Mouse (Mus musculus): ENCODE results near the gene Mcat.

Gene Mcat

GRCm38 (mm10) chr15:83563327-83563856, at the start of gene Mcat, which contains the start of gene Tspo:
Gene Mcat, minus strand, starts transcription at chr15:83563787.
Gene Tspo, plus strand, starts transcription at chr15:83563592.
- DNase-seq (ENCODE audit: low spot score) = no peak

GRCm38 (mm10) chr15:83607115-83607802, 43.7 kb upstream of the Mcat start:
- DNase-seq (ENCODE audit: low spot score) = peak; percentile 72

- no peak for DNase-seq (ENCODE audit: low spot score)
Observed at GRCm38 (mm10) chr15:83606700-83607099, 43.1 kb upstream of the Mcat start.

- DNase-seq (ENCODE audit: low spot score) = no peak
Observed at GRCm38 (mm10) chr15:83606216-83606615, 42.6 kb upstream of the Mcat start.

- DNase-seq (ENCODE audit: low spot score) = no peak
Observed at GRCm38 (mm10) chr15:83603426-83603825, 39.8 kb upstream of the Mcat start.

- no peak for DNase-seq (ENCODE audit: low spot score)
Observed at GRCm38 (mm10) chr15:83603046-83603396, 39.4 kb upstream of the Mcat start.

GRCm38 (mm10) chr15:83602372-83603045, 38.9 kb upstream of the Mcat start:
- DNase-seq (ENCODE audit: low spot score) = no peak

- no peak for DNase-seq (ENCODE audit: low spot score)
Observed at GRCm38 (mm10) chr15:83601185-83601584, 37.6 kb upstream of the Mcat start.

GRCm38 (mm10) chr15:83596833-83597232, 33.2 kb upstream of the Mcat start:
- no peak for DNase-seq (ENCODE audit: low spot score)

- DNase-seq (ENCODE audit: low spot score) = no peak
Observed at GRCm38 (mm10) chr15:83595364-83595711, 31.8 kb upstream of the Mcat start.

GRCm38 (mm10) chr15:83594513-83595363, 31.2 kb upstream of the Mcat start, which contains the start of gene Ttll12:
Gene Ttll12, minus strand, starts transcription at chr15:83595157.
- DNase-seq (ENCODE audit: low spot score) = peak; percentile 97

- no peak for DNase-seq (ENCODE audit: low spot score)
Observed at GRCm38 (mm10) chr15:83593702-83594512, 30.3 kb upstream of the Mcat start.

GRCm38 (mm10) chr15:83593189-83593585, 29.6 kb upstream of the Mcat start:
- no peak for DNase-seq (ENCODE audit: low spot score)

GRCm38 (mm10) chr15:83592260-83593188, 28.9 kb upstream of the Mcat start:
- DNase-seq (ENCODE audit: low spot score) = no peak

GRCm38 (mm10) chr15:83591758-83592157, 28.2 kb upstream of the Mcat start:
- no peak for DNase-seq (ENCODE audit: low spot score)

- no peak for DNase-seq (ENCODE audit: low spot score)
Observed at GRCm38 (mm10) chr15:83590841-83591240, 27.3 kb upstream of the Mcat start.

- DNase-seq (ENCODE audit: low spot score) = no peak
Observed at GRCm38 (mm10) chr15:83584741-83585220, 21.2 kb upstream of the Mcat start.

- DNase-seq (ENCODE audit: low spot score) = no peak
Observed at GRCm38 (mm10) chr15:83583419-83584156, 20.0 kb upstream of the Mcat start.

- DNase-seq (ENCODE audit: low spot score) = no peak
Observed at GRCm38 (mm10) chr15:83582931-83583330, 19.3 kb upstream of the Mcat start.

- no peak for DNase-seq (ENCODE audit: low spot score)
Observed at GRCm38 (mm10) chr15:83576651-83577050, 13.1 kb upstream of the Mcat start.

Measured in layer of hippocampus, adult 11-12 months (tissue).